Mouse (Mus musculus) heart, postnatal 0 days (tissue): ENCODE measurements at regions not wholly inside any gene's neighbourhood (a gene's known extent, or its start where the extent isn't known, plus 50 kb on each side); places are given as distances from the start of the nearest gene placed in this dataset.
A peak's percentile ranks its signal among the peaks of the same experiment; 100 is the strongest.

Source experiments
- ATAC-seq: fragments of 200-750 bp; cut with Nextera tagmentation; 2 replicates; pipeline ENCODE4 v1.8.0; 2017; ENCODE audit warnings: low read depth, moderate number of reproducible peaks, moderate library complexity; ENCODE audit not compliant: insufficient read depth
- DNase-seq: peaks from one replicate; pipeline ENCODE4 v3.0.0-alpha.2; 2016; ENCODE audit warnings: low spot score
- H3K27ac ChIP-seq: fragments of 300-500 bp; sonication (generic); 2 replicates; pipeline ENCODE4 v1.5.1; 2014; ENCODE audit warnings: low read depth, mild to moderate bottlenecking
- H3K27me3 ChIP-seq: fragments of 300-500 bp; sonication (generic); 2 replicates; pipeline ENCODE4 v1.6.1; 2014; ENCODE audit warnings: low read length, mixed read lengths; ENCODE audit not compliant: control insufficient read depth, insufficient read depth
- H3K36me3 ChIP-seq: fragments of 300-500 bp; sonication (generic); replicated peaks from 2 replicates; pipeline ENCODE4 v1.6.1; 2014; ENCODE audit warnings: low read length, mixed read lengths; ENCODE audit not compliant: control insufficient read depth, insufficient read depth
- H3K4me1 ChIP-seq: fragments of 300-500 bp; sonication (generic); 2 replicates; pipeline ENCODE4 v1.6.1; 2014; ENCODE audit warnings: antibody characterized with exemption; ENCODE audit not compliant: control insufficient read depth, insufficient read depth
- H3K4me2 ChIP-seq: fragments of 300-500 bp; sonication (generic); 2 replicates; pipeline ENCODE4 v1.6.1; 2014; ENCODE audit warnings: low read depth, mild to moderate bottlenecking, low read length, moderate library complexity
- H3K4me3 ChIP-seq: fragments of 300-500 bp; sonication (generic); 2 replicates; pipeline ENCODE4 v1.5.1; 2014; ENCODE audit warnings: low read depth, low read length
- H3K9ac ChIP-seq: fragments of 300-500 bp; sonication (generic); replicated peaks from 2 replicates; pipeline ENCODE4 v1.6.1; 2014; ENCODE audit warnings: low read depth, low read length, mixed read lengths
- H3K9me3 ChIP-seq: fragments of 300-500 bp; sonication (generic); replicated peaks from 2 replicates; pipeline ENCODE4 v1.6.1; 2016; ENCODE audit warnings: low read length; ENCODE audit not compliant: control insufficient read depth
- CTCF ChIP-seq: IDR thresholded peaks from 2 replicates; pipeline ENCODE4 v1.5.1; 2016; ENCODE audit warnings: antibody characterized with exemption, control low read depth, low read depth
- EP300 ChIP-seq: IDR thresholded peaks from 2 replicates; pipeline ENCODE4 v1.6.1; 2016; ENCODE audit warnings: antibody characterized with exemption, low read depth
- WGBS: fragments of 180-500 bp; shearing (Covaris S2); extraction: QIAGEN DNeasy Blood & Tissue Kit; methylation state at CpG from one replicate; pipeline ENCODE4 v1.1.7; 2014; 5-methylcytosine and 5-hydroxymethylcytosine counted together

GRCm38 (mm10) chr12:21519058-21519457, 101.6 kb upstream of the Ywhaq start:
- H3K4me3 ChIP-seq, result no peak overlapping the region
- 13% methylated on average over 3 of the region's 3 CpGs for WGBS
- ATAC-seq (0 out of 2 replicates have a peak, but pooled peaks have one; percentile 27), DNase-seq (no peak)
- no peak overlapping the region for H3K9ac ChIP-seq
- no peak overlapping the region for H3K27ac ChIP-seq
- no peaks in the 10 kb centered on the region for H3K27me3 ChIP-seq
- no peak overlapping the region for H3K4me2 ChIP-seq
- no peaks in the 10 kb centered on the region for H3K36me3 ChIP-seq
- H3K9me3 ChIP-seq, result no peaks in the 10 kb centered on the region
- peaks cover 21% of the 10 kb centered on the region for H3K4me1 ChIP-seq
- TF ChIP-seq CTCF, result no peak
- no peak for TF ChIP-seq EP300

- Histone ChIP-seq H3K9me3 (no peaks in the 10 kb centered on the region), H3K36me3 (no peaks in the 10 kb centered on the region), H3K4me3 (no peak overlapping the region), H3K9ac (no peak overlapping the region), H3K27me3 (no peaks in the 10 kb centered on the region), H3K4me2 (no peak overlapping the region), H3K4me1 (no peaks in the 10 kb centered on the region), H3K27ac (no peak overlapping the region)
- no peak for ATAC-seq
- 68% methylated on average over 2 of the region's 2 CpGs for WGBS
- no peak for TF ChIP-seq EP300
- DNase-seq, result no peak
Measured at GRCm38 (mm10) chr12:21512736-21513135, 95.3 kb upstream of the Ywhaq start.

GRCm38 (mm10) chr12:21511043-21511665, 93.7 kb upstream of the Ywhaq start:
- Histone ChIP-seq H3K4me2 (no peak overlapping the region), H3K4me3 (no peak overlapping the region), H3K36me3 (no peaks in the 10 kb centered on the region), H3K27me3 (no peaks in the 10 kb centered on the region), H3K9me3 (no peaks in the 10 kb centered on the region), H3K9ac (no peak overlapping the region), H3K27ac (no peak overlapping the region), H3K4me1 (no peaks in the 10 kb centered on the region)
- DNase-seq (no peak), ATAC-seq (no peak)
- no peak for TF ChIP-seq EP300
- TF ChIP-seq CTCF, result no peak
- 81% methylated on average over 8 of the region's 8 CpGs for WGBS

- Histone ChIP-seq H3K9me3 (no peaks in the 10 kb centered on the region), H3K4me3 (no peak overlapping the region), H3K4me2 (no peak overlapping the region), H3K27me3 (no peaks in the 10 kb centered on the region), H3K4me1 (no peaks in the 10 kb centered on the region), H3K36me3 (no peaks in the 10 kb centered on the region), H3K27ac (no peak overlapping the region), H3K9ac (no peak overlapping the region)
- WGBS, result 45% methylated on average over 1 of the region's 1 CpGs
- DNase-seq (no peak), ATAC-seq (no peak)
- TF ChIP-seq EP300, result no peak
- no peak for TF ChIP-seq CTCF
Measured at GRCm38 (mm10) chr12:21507080-21507479, 89.6 kb upstream of the Ywhaq start.

GRCm38 (mm10) chr12:21505731-21506368, 88.4 kb upstream of the Ywhaq start:
- TF ChIP-seq EP300 (no peak), CTCF (no peak)
- Histone ChIP-seq H3K4me2 (no peak overlapping the region), H3K27me3 (no peaks in the 10 kb centered on the region), H3K9me3 (no peaks in the 10 kb centered on the region), H3K27ac (no peak overlapping the region), H3K9ac (no peak overlapping the region), H3K36me3 (no peaks in the 10 kb centered on the region), H3K4me3 (no peak overlapping the region), H3K4me1 (no peaks in the 10 kb centered on the region)
- no peak for DNase-seq
- no peak for ATAC-seq
- WGBS, result 74% methylated on average over 6 of the region's 6 CpGs

GRCm38 (mm10) chr12:21503250-21503649, 85.8 kb upstream of the Ywhaq start:
- DNase-seq (no peak), ATAC-seq (no peak)
- 74% methylated on average over 4 of the region's 4 CpGs for WGBS
- no peak overlapping the region for H3K27ac ChIP-seq
- no peak overlapping the region for H3K4me3 ChIP-seq
- H3K9me3 ChIP-seq, result no peaks in the 10 kb centered on the region
- H3K27me3 ChIP-seq, result no peaks in the 10 kb centered on the region
- no peak overlapping the region for H3K4me2 ChIP-seq
- no peak overlapping the region for H3K9ac ChIP-seq
- no peak for TF ChIP-seq CTCF
- TF ChIP-seq EP300, result no peak
- H3K36me3 ChIP-seq, result no peaks in the 10 kb centered on the region
- no peaks in the 10 kb centered on the region for H3K4me1 ChIP-seq
